Mouse (Mus musculus): ENCODE measurements around the gene D430042O09Rik. TPM values are rescaled to one million over a fixed set of nuclear protein-coding genes. Genes with fewer than 3 reads are reported as not detected.

Gene D430042O09Rik
- polyA plus RNA-seq, 1 experiment = 19.8 TPM

GRCm38 (mm10) chr7:125753326-125753715, 45.6 kb downstream of the D430042O09Rik start:
- no peaks in the 10 kb centered on the region for H3K4me1 ChIP-seq (ENCODE audit: control insufficient read depth, insufficient read depth, low read length)
- H3K4me3 ChIP-seq (ENCODE audit: insufficient read depth, low read length) = no peak overlapping the region
- TF ChIP-seq CTCF (IDR thresholded peaks at IDR 0.05; ENCODE audit: low read depth, low read length) (no peak), POLR2A (IDR thresholded peaks at IDR 0.05; ENCODE audit: borderline replicate concordance, low read depth, low read length) (no peak)
- no peak overlapping the region for H3K27ac ChIP-seq (ENCODE audit: insufficient read depth, low read depth, low read length)

- H3K27ac ChIP-seq (ENCODE audit: insufficient read depth, low read depth, low read length) = no peak overlapping the region
- no peak overlapping the region for H3K4me3 ChIP-seq (ENCODE audit: insufficient read depth, low read length)
- H3K4me1 ChIP-seq (ENCODE audit: control insufficient read depth, insufficient read depth, low read length) = peaks cover 9% of the 10 kb centered on the region
- TF ChIP-seq CTCF (IDR thresholded peaks at IDR 0.05; ENCODE audit: low read depth, low read length) = no peak
- TF ChIP-seq POLR2A (IDR thresholded peaks at IDR 0.05; ENCODE audit: borderline replicate concordance, low read depth, low read length) = no peak
These were observed 49.1 kb downstream of the D430042O09Rik start for GRCm38 (mm10) chr7:125756806-125757205.

- TF ChIP-seq POLR2A (IDR thresholded peaks at IDR 0.05; ENCODE audit: borderline replicate concordance, low read depth, low read length) = no peak
- Histone ChIP-seq H3K4me1 (ENCODE audit: control insufficient read depth, insufficient read depth, low read length) (peaks cover 20% of the 10 kb centered on the region), H3K27ac (ENCODE audit: insufficient read depth, low read depth, low read length) (no peak overlapping the region), H3K4me3 (ENCODE audit: insufficient read depth, low read length) (no peak overlapping the region)
These were observed 50.4 kb downstream of the D430042O09Rik start for GRCm38 (mm10) chr7:125757896-125758623.

GRCm38 (mm10) chr7:125762289-125762688, 54.6 kb downstream of the D430042O09Rik start:
- TF ChIP-seq POLR2A (IDR thresholded peaks at IDR 0.05; ENCODE audit: borderline replicate concordance, low read depth, low read length) = no peak
- TF ChIP-seq CTCF (IDR thresholded peaks at IDR 0.05; ENCODE audit: low read depth, low read length) = no peak
- peak overlapping the region; percentile 94 for H3K27ac ChIP-seq (ENCODE audit: insufficient read depth, low read depth, low read length)

GRCm38 (mm10) chr7:125762883-125763830, 55.5 kb downstream of the D430042O09Rik start:
- H3K4me1 ChIP-seq (ENCODE audit: control insufficient read depth, insufficient read depth, low read length) = peaks cover 41% of the 10 kb centered on the region
- no peak overlapping the region for H3K4me3 ChIP-seq (ENCODE audit: insufficient read depth, low read length)
- TF ChIP-seq CTCF (IDR thresholded peaks at IDR 0.05; ENCODE audit: low read depth, low read length) (no peak), POLR2A (IDR thresholded peaks at IDR 0.05; ENCODE audit: borderline replicate concordance, low read depth, low read length) (no peak)
- H3K27ac ChIP-seq (ENCODE audit: insufficient read depth, low read depth, low read length) = peak overlapping the region; percentile 94

More at GRCm38 (mm10) chr7:125762289-125762688, 54.6 kb downstream of the D430042O09Rik start:
- Histone ChIP-seq H3K4me3 (ENCODE audit: insufficient read depth, low read length) (no peak overlapping the region), H3K4me1 (ENCODE audit: control insufficient read depth, insufficient read depth, low read length) (peaks cover 35% of the 10 kb centered on the region)

- no peak for TF ChIP-seq POLR2A (IDR thresholded peaks at IDR 0.05; ENCODE audit: borderline replicate concordance, low read depth, low read length)
- TF ChIP-seq CTCF (IDR thresholded peaks at IDR 0.05; ENCODE audit: low read depth, low read length) = no peak
- Histone ChIP-seq H3K4me1 (ENCODE audit: control insufficient read depth, insufficient read depth, low read length) (peaks cover 41% of the 10 kb centered on the region), H3K27ac (ENCODE audit: insufficient read depth, low read depth, low read length) (no peak overlapping the region), H3K4me3 (ENCODE audit: insufficient read depth, low read length) (no peak overlapping the region)
These were observed 56.7 kb downstream of the D430042O09Rik start for GRCm38 (mm10) chr7:125764373-125764772.

GRCm38 (mm10) chr7:125766976-125767831, 59.5 kb downstream of the D430042O09Rik start:
- peak overlapping the region; percentile 67 for H3K27ac ChIP-seq (ENCODE audit: insufficient read depth, low read depth, low read length)
- peaks cover 28% of the 10 kb centered on the region for H3K4me1 ChIP-seq (ENCODE audit: control insufficient read depth, insufficient read depth, low read length)
- peak; percentile 74 for TF ChIP-seq CTCF (IDR thresholded peaks at IDR 0.05; ENCODE audit: low read depth, low read length)
- TF ChIP-seq POLR2A (IDR thresholded peaks at IDR 0.05; ENCODE audit: borderline replicate concordance, low read depth, low read length) = no peak
- H3K4me3 ChIP-seq (ENCODE audit: insufficient read depth, low read length) = no peak overlapping the region

- TF ChIP-seq POLR2A (IDR thresholded peaks at IDR 0.05; ENCODE audit: borderline replicate concordance, low read depth, low read length) (no peak), CTCF (IDR thresholded peaks at IDR 0.05; ENCODE audit: low read depth, low read length) (no peak)
- no peak overlapping the region for H3K4me3 ChIP-seq (ENCODE audit: insufficient read depth, low read length)
- H3K27ac ChIP-seq (ENCODE audit: insufficient read depth, low read depth, low read length) = no peak overlapping the region
- H3K4me1 ChIP-seq (ENCODE audit: control insufficient read depth, insufficient read depth, low read length) = peaks cover under 1% of the 10 kb centered on the region
These were observed 65.4 kb downstream of the D430042O09Rik start for GRCm38 (mm10) chr7:125772961-125773571.

GRCm38 (mm10) chr7:125783206-125783605, 75.5 kb downstream of the D430042O09Rik start:
- no peak overlapping the region for H3K27ac ChIP-seq (ENCODE audit: insufficient read depth, low read depth, low read length)
- H3K4me3 ChIP-seq (ENCODE audit: insufficient read depth, low read length) = no peak overlapping the region
- peaks cover 10% of the 10 kb centered on the region for H3K4me1 ChIP-seq (ENCODE audit: control insufficient read depth, insufficient read depth, low read length)
- no peak for TF ChIP-seq POLR2A (IDR thresholded peaks at IDR 0.05; ENCODE audit: borderline replicate concordance, low read depth, low read length)
- TF ChIP-seq CTCF (IDR thresholded peaks at IDR 0.05; ENCODE audit: low read depth, low read length) = no peak
